Mouse (Mus musculus): ENCODE measurements around the gene Ebf3.

Ebf3 gene

DNA sequence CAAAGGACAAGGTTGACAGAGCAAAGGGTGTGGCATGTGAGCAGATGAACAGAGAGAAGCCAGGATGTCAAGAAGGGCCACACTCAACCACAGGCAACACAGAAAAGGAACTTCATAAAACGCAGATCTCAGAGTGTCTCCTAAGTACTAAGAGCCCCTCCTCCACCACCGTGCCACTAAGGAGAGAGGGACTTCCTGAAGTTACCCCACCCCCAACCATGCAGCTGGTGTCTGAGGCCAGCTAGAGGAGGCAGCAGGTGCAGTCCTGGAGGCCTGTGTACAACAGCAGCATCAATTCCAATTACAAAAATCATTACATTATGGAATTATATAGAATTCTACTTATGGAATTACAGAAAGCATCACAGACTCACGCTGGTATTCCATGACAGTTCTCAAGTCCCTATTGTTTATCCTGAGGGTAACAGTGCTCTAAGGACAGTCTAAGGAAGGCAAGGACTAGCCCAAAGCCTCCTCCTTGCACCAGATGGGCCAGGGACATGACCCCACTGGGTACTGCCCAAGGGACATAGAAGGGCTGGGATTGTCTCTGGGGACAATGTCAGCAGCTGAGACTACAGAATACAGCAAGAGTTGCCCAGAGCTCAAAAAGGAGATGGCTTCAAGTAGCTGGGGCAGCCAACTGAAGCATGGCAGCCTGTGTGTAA lies 24.8 kb downstream of the Ebf3 start:
- DNase-seq (ENCODE audit: low read depth): no peak

DNA sequence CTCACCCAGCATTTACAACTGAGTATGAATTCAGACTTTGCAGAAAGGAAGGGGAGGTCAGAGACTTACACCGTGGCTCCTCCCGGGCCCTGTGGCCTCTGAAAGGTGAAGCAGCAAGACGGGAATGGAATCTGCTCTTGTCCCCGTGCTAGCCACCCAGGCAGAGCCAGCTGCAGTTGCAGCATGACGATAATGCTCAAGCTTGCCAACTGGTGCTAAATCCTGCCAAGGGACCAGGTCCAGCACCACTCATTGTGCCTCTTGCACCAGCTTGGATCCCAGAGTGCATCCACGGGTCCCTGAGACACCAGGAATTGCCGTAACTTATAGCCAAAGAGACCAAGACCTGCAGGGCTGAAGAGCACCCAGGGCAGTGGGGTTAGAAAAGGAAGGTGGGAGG lies 36.1 kb downstream of the Ebf3 start:
- DNase-seq (ENCODE audit: low read depth): no peak

DNA sequence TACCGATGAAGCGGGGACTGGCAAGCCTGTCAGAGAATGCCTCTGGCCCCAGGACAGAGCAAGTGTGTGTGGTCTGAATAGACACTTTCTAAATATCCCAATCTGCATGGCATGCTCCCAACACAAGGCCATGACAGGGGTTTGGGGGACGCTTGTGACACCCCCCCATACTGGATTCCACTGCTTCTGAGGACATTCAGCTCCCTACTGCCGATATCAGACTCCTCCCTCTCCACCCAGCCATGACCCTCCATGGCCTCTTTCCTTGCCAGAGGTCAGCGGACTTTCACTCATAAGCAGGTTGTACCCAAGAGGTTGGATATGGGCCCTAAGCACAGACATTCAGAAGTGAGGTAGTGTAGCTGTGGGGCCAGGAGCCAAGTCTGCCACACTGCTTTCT lies 36.5 kb downstream of the Ebf3 start:
- no peak for DNase-seq (ENCODE audit: low read depth)

DNA sequence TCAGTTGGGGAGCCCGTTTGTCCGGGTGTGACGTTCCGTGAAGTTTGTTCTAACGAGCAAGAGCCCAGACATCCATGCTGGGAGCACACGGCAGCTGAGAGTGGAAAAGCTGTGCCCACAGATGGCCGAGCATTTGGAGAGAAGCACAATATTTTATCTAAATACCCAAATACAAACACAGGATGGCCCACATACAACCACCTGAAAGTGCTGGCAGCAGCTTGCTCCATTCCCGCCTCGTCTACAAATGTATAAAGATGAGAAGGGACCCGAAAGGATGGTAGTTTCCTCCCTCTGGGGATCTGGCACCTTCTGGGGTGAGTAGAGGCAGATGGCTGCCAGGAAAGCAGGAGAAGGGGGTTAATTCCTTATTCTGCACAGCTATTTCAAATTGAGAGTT lies 42.0 kb downstream of the Ebf3 start:
- no peak for DNase-seq (ENCODE audit: low read depth)

DNA sequence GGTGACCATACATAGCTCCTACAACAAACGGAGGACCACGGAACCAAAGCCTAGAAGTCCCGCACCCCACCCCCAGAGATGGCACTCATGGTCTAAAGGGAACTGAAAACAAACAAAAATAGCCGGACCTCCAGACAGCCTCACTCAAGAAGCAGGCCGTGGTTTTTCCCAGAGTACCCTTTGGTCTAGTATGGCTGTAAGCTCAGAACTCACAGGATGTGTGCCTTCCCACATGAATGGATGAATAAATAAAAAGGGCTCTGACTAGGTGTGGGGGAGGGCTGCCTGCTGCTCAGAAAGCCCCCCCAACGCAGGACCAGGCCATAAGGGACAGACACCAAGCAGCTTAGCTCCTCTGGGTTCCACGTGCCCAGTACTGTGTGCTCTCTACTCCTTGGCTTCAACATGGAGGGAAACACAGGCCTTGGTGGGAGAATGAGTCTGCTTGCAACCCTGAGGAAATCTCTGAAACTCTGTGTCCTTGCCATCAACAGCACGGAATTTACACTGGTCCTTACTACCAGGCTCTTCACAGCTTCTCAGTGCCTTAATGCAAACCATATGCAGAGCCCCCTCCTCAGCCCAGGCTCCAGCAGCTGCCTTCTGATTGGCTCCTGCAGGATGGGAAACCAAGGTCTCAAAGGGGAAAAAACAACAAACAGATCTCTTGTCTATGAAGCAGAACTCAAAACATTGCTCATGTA lies 45.6 kb downstream of the Ebf3 start:
- DNase-seq (ENCODE audit: low read depth): no peak

DNA sequence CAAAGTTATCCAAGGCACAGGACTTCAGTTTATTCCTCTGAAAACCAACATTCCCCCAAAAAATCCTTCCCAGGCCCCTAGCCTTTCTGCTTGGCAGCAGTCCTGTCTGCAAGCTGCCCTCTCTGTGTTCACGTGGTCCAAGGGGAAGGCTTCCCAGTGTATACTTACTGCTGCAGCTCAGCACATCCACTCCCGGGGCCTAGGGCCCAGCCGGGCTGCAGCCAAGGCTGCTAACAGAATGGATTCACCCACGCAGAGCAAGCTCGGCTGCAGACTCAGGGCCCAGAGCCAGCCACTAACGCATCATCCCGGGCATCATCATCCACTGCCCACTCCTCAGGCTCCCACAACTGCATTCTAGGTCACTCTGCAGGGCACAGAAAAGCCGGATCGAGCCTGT lies 46.8 kb downstream of the Ebf3 start:
- DNase-seq (ENCODE audit: low read depth): peak; percentile 44

DNA sequence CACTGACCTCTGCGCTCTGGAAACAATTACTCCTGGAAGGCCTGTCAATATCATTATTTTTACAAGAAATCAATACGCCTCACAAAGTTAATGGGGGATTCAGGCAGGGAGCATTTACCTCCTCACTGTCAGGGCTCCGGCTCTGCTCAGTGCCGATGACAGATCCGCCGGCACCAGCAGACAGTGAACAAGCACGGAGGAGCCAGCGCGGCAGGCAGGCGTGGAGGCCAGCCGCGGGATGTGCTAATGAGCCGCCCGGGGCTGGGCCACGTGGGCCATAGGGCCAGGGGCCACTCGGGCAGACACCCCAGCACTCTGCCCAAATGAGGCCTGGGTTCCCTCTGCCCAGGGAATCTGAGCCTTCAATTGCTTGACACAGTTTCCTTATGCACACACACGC lies 47.7 kb downstream of the Ebf3 start:
- DNase-seq (ENCODE audit: low read depth): no peak

DNA sequence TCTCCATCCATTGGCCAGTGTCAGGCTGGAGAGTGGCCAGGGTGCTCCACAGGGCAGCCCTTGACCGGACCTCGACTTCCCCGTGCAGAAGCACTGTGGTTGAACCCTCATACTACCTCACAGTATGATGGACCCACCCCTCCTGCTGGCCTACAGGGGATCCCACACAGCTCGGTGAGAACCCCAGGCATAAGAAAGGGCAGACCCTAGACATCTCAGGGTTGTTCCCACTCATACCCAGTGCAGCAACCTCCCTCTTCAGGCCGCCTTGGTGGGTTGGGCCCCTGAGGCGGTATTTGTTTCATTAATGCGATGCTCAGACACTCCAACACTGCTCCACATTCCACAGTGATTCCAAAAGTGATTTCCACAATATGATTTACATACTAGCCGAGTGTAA lies 51.9 kb downstream of the Ebf3 start:
- no peak for DNase-seq (ENCODE audit: low read depth)

DNA sequence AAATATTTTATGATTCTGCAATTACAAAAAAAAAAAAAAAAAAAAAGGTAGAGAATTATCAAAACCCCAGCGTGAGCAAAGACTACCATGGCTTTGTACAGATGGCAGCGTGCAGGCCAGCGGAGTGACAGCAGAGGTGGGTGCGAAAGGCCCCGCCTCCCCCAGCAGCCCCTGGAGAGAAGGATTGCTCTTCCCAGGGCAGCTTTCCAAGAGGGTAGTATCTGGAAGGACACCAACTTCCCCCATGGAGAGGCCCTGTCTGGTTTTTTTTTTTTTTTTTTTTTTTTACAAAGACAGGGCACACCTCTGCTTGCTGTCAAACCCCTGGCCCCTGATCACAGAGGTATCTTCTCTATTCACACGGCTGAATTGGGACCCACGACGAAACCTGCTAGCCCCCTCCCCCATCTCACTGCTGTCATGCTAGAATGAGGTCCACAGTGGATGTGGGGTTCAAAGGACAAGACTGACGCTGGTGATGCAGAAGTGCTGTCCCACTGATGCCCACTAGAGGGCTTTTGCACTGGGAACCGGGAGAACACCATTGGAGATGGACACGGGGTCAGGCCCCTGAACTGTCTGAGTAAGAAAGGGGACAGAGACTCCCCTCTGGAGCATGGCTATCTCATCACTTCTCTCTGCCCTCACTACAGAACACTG lies 67.9 kb downstream of the Ebf3 start:
- DNase-seq (ENCODE audit: low read depth): peak; percentile 66

DNA sequence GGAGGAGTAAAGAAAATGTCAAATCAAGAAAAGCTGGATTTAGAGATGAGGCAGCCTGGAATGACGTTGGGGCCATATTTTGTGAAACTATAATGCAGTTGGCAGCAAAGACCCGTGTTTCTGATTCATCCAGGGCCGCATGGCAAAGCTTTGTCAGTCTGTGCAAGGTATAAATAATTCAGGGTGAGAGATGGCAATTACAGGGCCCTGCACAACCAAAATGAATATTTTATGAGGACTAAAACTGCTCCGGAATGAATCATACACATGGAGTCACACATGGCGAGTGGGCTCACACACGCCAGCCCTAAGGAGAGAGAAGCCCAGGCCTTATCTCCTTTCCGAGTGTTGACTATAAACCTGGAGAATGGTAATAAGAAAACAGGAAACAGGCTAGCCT lies 69.4 kb downstream of the Ebf3 start:
- no peak for DNase-seq (ENCODE audit: low read depth)

DNA sequence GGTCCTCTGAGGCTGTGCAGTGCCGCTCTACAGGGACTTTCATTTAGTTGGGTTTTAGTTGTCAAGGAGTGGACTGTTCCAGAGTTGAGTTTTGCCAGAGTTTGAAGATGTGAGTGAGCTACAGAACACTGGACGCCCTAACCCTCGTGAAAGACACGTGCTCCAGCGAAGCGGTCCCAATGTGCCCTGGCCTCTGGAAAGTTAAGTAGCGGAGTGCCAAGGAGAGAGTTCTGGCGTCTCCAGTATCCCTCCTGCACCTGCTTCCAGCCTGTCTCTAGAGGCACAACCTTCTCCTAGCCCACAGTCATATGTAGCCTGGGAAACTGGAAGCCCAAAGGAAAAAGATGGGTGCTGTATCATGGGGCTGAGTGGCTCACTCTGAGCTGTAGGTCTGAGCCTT lies 73.8 kb downstream of the Ebf3 start:
- DNase-seq (ENCODE audit: low read depth): no peak

DNA sequence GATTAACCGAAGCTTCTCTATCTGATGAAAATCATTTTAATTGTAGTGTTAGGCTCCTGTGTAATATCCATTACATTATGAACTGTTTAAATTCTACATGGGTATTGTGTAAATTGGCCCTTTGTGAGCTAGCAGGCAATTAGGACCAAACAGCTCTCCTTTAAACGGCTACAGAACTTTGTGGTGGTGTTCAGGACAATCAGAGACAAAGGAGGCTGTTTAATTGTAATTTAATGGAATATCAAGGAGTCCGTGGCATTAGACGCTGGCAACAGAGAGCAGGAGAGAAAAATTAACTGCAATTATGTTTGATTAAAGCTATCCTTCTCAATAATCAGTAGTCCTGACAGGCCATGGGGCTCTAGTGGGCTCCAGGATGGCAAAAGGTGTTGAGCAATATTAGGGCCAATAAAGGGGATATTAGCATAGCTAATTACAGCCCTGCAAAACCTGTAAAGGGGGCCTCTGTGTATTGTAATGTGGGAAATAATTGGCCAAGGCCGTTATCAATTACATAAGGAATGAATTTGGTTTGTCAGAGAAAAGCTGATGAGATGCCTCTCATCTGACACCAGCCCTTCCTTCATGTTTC lies 74.6 kb downstream of the Ebf3 start:
- no peak for DNase-seq (ENCODE audit: low read depth)

DNA sequence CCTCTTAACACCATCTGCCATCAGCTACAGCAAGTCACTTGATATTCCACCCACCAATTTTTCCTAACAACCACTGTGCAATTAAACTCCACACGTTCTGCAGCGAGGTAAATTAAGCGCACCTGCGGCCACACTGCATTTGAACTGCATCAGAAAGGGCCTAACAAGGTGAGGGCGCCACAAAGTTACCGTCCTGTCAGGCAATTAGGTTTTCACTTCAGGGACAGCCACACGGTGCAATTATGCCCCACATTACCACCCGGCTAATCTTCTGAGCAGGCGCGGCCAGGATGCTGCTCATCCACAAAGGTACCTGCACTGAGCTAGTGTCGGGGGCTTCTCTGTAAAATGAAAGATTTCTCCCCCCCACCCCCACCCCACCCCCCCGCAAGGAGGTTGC lies 76.8 kb downstream of the Ebf3 start:
- DNase-seq (ENCODE audit: low read depth): no peak

DNA sequence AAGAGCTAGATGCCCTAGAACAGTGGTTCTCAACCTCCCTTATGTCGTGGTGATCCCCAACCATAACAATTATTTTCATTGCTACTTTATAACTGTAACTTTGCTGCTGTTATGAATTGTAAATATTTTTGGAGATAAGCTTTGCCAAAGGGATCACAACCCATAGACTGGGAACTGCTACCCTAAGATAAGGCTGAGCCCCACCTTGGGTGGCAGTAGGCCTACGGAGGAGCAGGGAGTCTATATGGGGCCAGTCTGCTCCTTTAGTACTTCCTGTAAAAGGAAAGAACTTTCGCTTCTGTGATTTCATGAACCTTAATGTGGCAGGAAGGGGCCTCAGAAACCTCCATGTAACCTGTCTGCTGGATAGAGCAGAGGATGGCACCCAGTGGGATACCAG lies 90.4 kb downstream of the Ebf3 start:
- DNase-seq (ENCODE audit: low read depth): no peak

DNA sequence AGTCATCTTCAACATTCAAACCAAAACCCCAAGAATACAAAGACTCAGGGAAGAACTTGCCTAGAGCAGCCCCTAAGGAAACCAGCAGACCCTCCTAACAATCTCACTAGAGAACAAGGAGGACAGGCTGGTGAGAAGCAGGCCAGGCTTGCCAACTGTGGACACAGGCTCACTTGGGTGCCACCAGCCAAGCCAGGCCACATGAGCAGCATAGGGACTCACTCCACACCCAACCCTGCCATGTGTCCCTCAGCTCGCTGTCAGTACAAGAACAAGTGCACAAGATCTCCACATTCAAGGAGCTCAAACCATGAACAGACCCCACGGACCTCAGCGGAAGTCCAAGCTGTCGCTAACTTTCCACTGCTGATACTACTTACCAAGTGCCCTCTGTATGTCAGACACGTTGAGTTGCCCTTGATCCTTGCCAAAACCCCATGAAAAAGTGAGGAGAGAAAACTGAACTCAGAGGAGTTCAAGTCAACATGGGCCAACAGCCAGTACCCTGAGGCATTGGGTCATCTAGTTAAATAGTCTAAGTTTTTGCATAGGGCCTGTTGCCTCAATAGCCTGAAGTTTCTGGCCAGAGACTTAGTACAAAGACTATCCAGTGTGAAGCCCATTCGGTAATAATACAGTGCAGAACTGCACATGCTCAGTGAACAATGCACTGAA lies 91.3 kb downstream of the Ebf3 start:
- peak; percentile 50 for DNase-seq (ENCODE audit: low read depth)

DNA sequence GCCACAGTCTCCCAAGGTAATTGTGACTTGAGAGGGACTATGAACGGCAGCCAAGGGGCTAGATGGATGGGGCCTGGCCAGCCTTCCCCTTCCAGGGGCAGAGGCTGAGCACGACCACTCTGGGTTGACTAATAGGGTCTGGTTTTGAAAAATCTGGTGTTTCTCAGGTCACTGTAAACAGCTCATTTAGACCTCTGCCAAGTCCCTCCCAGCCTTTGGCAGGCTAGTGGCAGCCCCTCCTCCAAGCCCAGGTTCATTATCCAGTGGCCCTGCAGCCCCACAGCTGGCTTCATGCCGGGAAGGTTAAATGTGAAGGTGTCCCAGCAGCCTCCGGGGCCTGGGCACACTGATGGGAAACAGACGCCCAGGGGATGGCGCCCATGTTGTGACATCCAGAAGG lies 92.6 kb downstream of the Ebf3 start:
- DNase-seq (ENCODE audit: low read depth): peak; percentile 51

DNA sequence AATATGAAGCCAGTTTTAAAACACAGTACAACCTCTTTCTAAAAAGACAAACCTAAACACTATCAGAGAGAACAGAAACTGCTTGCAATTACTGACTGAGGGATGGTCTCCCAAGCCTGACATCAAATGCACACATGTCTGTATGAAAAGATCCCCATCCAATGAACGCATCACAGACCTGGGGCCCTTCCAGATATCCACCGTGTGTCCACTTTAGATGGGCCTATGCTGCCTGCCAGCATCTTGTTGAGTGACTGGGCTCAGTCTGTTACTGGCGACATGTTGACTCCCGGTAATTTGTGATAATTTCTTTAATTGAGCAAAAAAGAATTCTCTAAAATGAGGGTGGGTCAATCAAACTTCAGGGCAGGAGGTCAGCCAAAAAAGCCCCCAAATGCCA lies 93.8 kb downstream of the Ebf3 start:
- DNase-seq (ENCODE audit: low read depth): no peak

DNA sequence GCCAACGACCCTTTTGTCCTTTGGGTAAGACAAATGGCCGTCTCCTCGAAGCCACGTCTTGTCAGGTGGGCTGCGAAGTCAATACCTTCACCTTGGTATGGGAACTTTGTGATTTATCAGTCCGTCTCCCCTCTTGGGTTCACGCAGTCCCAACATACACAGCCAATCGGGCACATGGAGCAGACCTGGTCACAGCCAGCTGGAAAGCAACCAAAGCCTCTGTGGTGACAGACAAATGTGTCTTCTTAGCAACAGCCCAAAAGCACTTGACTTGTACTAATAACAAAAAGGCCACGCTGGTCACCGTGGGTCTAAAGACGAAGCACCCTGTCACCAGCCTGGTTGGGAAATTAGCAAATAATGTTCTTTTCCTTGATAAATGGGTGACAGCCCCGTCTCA lies 95.5 kb downstream of the Ebf3 start:
- no peak for DNase-seq (ENCODE audit: low read depth)

DNA sequence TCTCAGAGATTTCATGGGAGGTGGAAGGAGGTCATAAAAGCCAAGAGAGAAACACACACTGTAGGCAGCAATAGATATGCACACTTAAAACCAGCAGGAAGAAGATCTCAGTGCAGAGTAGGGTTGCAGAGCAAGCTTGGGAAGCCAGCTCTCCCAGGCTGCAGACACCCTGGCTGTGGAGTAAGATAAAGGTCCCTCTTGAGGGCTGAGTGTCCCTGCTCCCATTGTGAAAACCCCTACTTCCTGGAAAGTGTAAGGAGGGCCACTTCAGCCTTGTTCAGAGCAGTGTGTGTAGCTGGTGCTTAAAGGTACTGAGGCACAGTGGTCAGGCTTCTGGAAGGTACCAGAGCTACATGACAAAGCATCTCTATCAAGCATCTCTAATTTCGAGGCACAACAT lies 100.8 kb downstream of the Ebf3 start:
- no peak for DNase-seq (ENCODE audit: low read depth)

DNA sequence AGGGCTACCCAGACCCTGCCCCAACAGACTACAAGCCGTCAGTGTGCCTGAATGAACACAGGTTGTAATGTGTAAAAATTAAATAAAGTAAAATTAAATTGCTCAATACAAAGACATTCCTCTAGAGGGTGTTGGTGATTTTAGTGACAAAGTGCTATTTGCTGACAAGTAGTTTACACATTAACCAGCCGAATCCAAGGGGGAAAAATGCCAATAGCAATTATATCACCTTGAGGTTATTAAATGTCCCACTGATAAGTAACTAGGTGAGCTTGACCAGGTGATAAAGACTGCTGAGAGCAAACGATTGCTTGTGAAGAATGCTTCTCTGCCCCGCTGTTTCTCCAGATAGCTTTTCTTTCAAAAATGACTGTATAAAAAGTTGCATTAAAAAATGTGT lies 102.9 kb downstream of the Ebf3 start:
- DNase-seq (ENCODE audit: low read depth): no peak

DNA sequence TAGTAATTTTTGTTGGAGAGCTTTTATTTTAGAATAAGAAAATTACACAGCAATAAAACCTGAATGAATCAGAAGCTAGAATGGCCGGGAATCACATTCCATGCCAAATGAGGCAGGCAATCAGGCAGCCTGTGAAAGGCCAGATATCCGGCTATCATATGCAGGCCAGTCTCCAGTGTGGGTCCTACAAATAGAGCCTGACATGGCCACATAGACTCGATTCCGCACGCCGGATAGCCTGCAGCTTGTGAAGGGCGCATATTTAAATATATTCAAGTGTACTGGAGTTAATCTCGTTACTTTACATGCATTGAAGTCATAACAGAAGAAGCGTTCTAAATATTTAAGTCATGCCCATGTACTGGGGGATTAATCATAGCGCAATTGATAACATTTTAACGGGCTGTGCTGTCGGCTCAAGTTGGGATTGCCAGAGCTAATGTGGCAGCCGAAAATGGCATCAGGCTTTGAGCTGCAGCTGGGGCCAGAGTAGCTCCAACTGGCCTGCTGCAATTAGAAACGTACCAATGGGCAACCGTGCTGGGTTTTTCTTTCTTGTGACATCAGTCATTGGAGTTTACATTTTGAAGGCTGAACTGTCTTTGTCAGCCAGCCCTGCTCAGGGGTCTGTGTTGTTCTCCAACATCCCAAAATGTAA lies 104.4 kb downstream of the Ebf3 start:
- DNase-seq (ENCODE audit: low read depth): no peak

DNA sequence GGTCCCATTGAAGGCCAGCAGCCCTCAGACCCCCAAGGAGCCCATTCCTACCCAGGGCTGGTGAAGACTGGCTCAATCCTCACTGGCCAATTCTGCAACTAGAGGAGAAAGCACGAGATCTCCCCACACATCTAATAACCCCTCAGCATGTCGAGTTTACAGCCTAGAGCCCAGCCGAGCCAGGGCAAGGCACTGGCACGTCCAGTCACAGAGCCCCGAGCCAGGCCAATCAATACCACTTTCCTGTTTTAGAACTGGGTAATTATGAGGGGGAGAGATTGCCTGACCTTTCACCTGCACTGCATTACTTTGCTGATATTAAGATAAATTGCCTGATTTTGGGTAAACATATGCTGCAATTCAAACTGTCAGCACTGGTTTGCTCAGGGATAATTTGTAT lies 105.7 kb downstream of the Ebf3 start:
- DNase-seq (ENCODE audit: low read depth): no peak

All from NIH3T3 (cell line).